Mouse (Mus musculus) MEL (cell line): ENCODE measurements around the gene Masp2. TPM values are rescaled to one million over a fixed set of nuclear protein-coding genes. Genes with fewer than 3 reads are reported as not detected.

Experiments
- DNase-seq: peaks from one replicate; pipeline ENCODE4 v3.0.0; 2011; ENCODE audit warnings: low read depth, low spot score
- H3K27ac ChIP-seq: 2 replicates; pipeline ENCODE4 v1.5.1; 2012; ENCODE audit warnings: low read depth, mild to moderate bottlenecking, control low read depth, low read length, moderate library complexity; ENCODE audit not compliant: control insufficient read depth
- H3K27me3 ChIP-seq, 2 experiments: fragments of 150-350 bp in 1 of 2; sonication (generic) in 1 of 2; 2 replicates each; pipeline ENCODE4 v1.6.1; 2012; ENCODE audit warnings: low read length in 2 of 2, mild to moderate bottlenecking in 2 of 2, improper control_type of control experiment in 1 of 2, moderate library complexity in 1 of 2; ENCODE audit not compliant: insufficient read depth in 2 of 2, control insufficient read depth in 1 of 2
- H3K36me3 ChIP-seq, 2 experiments: 2 replicates each; pipeline ENCODE4 v1.6.1; 2012 to 2014; ENCODE audit warnings: low read length in 2 of 2, improper control_type of control experiment in 1 of 2, inconsistent platforms in 1 of 2, mild to moderate bottlenecking in 1 of 2; ENCODE audit not compliant: insufficient read depth in 2 of 2, control insufficient read depth in 1 of 2
- H3K4me1 ChIP-seq, 2 experiments: fragments of 150-350 bp in 1 of 2; sonication (generic) in 1 of 2; 2 replicates each; pipeline ENCODE4 v1.6.1; 2012; ENCODE audit warnings: low read length in 2 of 2, improper control_type of control experiment in 1 of 2, mild to moderate bottlenecking in 1 of 2; ENCODE audit not compliant: insufficient read depth in 2 of 2, control insufficient read depth in 1 of 2
- H3K4me3 ChIP-seq, 2 experiments: fragments of 150-350 bp in 1 of 2; sonication (generic) in 1 of 2; 2 replicates each; pipeline ENCODE4 v1.5.1; 2012; ENCODE audit warnings: low read depth in 2 of 2, low read length in 2 of 2, mild to moderate bottlenecking in 2 of 2, moderate library complexity in 2 of 2, control low read depth in 1 of 2, improper control_type of control experiment in 1 of 2; ENCODE audit not compliant: control insufficient read depth in 1 of 2, insufficient read depth in 1 of 2
- H3K79me2 ChIP-seq: 2 replicates; pipeline ENCODE4 v1.6.1; 2012; ENCODE audit warnings: mild to moderate bottlenecking, low read length, moderate library complexity; ENCODE audit not compliant: control insufficient read depth, poor library complexity, insufficient read depth
- H3K9ac ChIP-seq: 2 replicates; pipeline ENCODE4 v1.6.1; 2012; ENCODE audit warnings: low read depth, mild to moderate bottlenecking, control low read depth, low read length, moderate library complexity; ENCODE audit not compliant: control insufficient read depth, poor library complexity, severe bottlenecking
- H3K9me3 ChIP-seq: fragments of 150-350 bp; sonication (generic); replicated peaks from 2 replicates; pipeline ENCODE4 v1.6.1; 2012; ENCODE audit warnings: mild to moderate bottlenecking, low read length, improper control_type of control experiment, moderate library complexity; ENCODE audit not compliant: insufficient read depth
- BHLHE40 ChIP-seq: IDR thresholded peaks from 2 replicates; pipeline ENCODE4 v1.6.1; 2012; ENCODE audit warnings: low read depth, mild to moderate bottlenecking, inconsistent platforms, low read length, improper control_type of control experiment, borderline replicate concordance
- CHD1 ChIP-seq: IDR thresholded peaks from 2 replicates; pipeline ENCODE4 v1.6.1; 2012; ENCODE audit warnings: low read depth, mild to moderate bottlenecking, inconsistent platforms, low read length, improper control_type of control experiment
- CHD2 ChIP-seq: IDR thresholded peaks from 2 replicates; pipeline ENCODE4 v1.6.1; 2011; ENCODE audit warnings: low read length, improper control_type of control experiment
- CTCF ChIP-seq, 3 experiments: IDR thresholded peaks in 2 of 3; conservative IDR thresholded peaks in 1 of 3; 2 replicates each; pipeline ENCODE4 v1.5.1; 2011 to 2012; ENCODE audit warnings: low read length in 3 of 3, low read depth in 2 of 3, mild to moderate bottlenecking in 2 of 3, improper control_type of control experiment in 1 of 3, inconsistent platforms in 1 of 3, mixed read lengths in 1 of 3, moderate library complexity in 1 of 3; ENCODE audit not compliant: control insufficient read depth in 1 of 3, insufficient read depth in 1 of 3, poor library complexity in 1 of 3, severe bottlenecking in 1 of 3
- E2F4 ChIP-seq: IDR thresholded peaks from 2 replicates; pipeline ENCODE4 v1.6.1; 2011; ENCODE audit warnings: low read depth, low read length, improper control_type of control experiment, borderline replicate concordance
- ELF1 ChIP-seq: IDR thresholded peaks from 2 replicates; pipeline ENCODE4 v1.6.1; 2014; ENCODE audit warnings: low read depth, mild to moderate bottlenecking, inconsistent platforms, low read length, improper control_type of control experiment, moderate library complexity
- ETS1 ChIP-seq: IDR thresholded peaks from 2 replicates; pipeline ENCODE4 v1.6.1; 2012; ENCODE audit warnings: low read depth, mild to moderate bottlenecking, inconsistent platforms, low read length, improper control_type of control experiment, moderate library complexity
- GABPA ChIP-seq: IDR thresholded peaks from 2 replicates; pipeline ENCODE4 v1.6.1; 2012; ENCODE audit warnings: low read depth, mild to moderate bottlenecking, inconsistent platforms, low read length, improper control_type of control experiment, moderate library complexity
- HCFC1 ChIP-seq: IDR thresholded peaks from 2 replicates; pipeline ENCODE4 v1.6.1; 2012; ENCODE audit warnings: low read depth, mild to moderate bottlenecking, inconsistent platforms, low read length, improper control_type of control experiment, moderate library complexity
- JUND ChIP-seq: IDR thresholded peaks from 2 replicates; pipeline ENCODE4 v1.6.1; 2011; ENCODE audit warnings: low read depth, mild to moderate bottlenecking, improper control_type of control experiment, low read length
- KAT2A ChIP-seq: conservative IDR thresholded peaks from 2 replicates; pipeline ENCODE4 v1.6.1; 2012; ENCODE audit warnings: low read depth, low read length, improper control_type of control experiment, inconsistent platforms
- MAX ChIP-seq: IDR thresholded peaks from 2 replicates; pipeline ENCODE4 v1.6.1; 2011; ENCODE audit warnings: low read length, improper control_type of control experiment
- MEF2A ChIP-seq: IDR thresholded peaks from 2 replicates; pipeline ENCODE4 v1.6.1; 2014; ENCODE audit warnings: low read depth, mild to moderate bottlenecking, inconsistent platforms, low read length, improper control_type of control experiment; ENCODE audit not compliant: poor library complexity, insufficient replicate concordance, severe bottlenecking; ENCODE audit errors: extremely low read depth
- NELFE ChIP-seq: IDR thresholded peaks from 2 replicates; pipeline ENCODE4 v1.6.1; 2011; ENCODE audit warnings: low read depth, low read length, improper control_type of control experiment
- NRF1 ChIP-seq: IDR thresholded peaks from 2 replicates; pipeline ENCODE4 v1.6.1; 2014; ENCODE audit warnings: low read depth, mild to moderate bottlenecking, inconsistent platforms, low read length, improper control_type of control experiment, moderate library complexity; ENCODE audit not compliant: poor library complexity, insufficient read depth, severe bottlenecking
- POLR2AphosphoS5 ChIP-seq: IDR thresholded peaks from 2 replicates; pipeline ENCODE4 v1.6.1; 2012; ENCODE audit warnings: low read depth, borderline replicate concordance, mild to moderate bottlenecking, inconsistent platforms, low read length, moderate library complexity, mixed read lengths
- RCOR1 ChIP-seq: IDR thresholded peaks from 2 replicates; pipeline ENCODE4 v1.6.1; 2012; ENCODE audit warnings: low read depth, mild to moderate bottlenecking, inconsistent platforms, low read length, improper control_type of control experiment
- SIN3A ChIP-seq: IDR thresholded peaks from 2 replicates; pipeline ENCODE4 v1.6.1; 2012; ENCODE audit warnings: low read length, improper control_type of control experiment, inconsistent platforms
- SMC3 ChIP-seq: IDR thresholded peaks from 2 replicates; pipeline ENCODE4 v1.6.1; 2011; ENCODE audit warnings: low read depth, low read length, improper control_type of control experiment
- TBP ChIP-seq: IDR thresholded peaks from 2 replicates; pipeline ENCODE4 v1.8.0; 2011; ENCODE audit warnings: low read depth, low read length, improper control_type of control experiment
- TCF12 ChIP-seq: IDR thresholded peaks from 2 replicates; pipeline ENCODE4 v1.6.1; 2014; ENCODE audit warnings: low read depth, mild to moderate bottlenecking, inconsistent platforms, low read length, improper control_type of control experiment, moderate library complexity
- UBTF ChIP-seq: IDR thresholded peaks from 2 replicates; pipeline ENCODE4 v1.6.1; 2012; ENCODE audit warnings: low read depth, mild to moderate bottlenecking, inconsistent platforms, low read length, improper control_type of control experiment, moderate library complexity, borderline replicate concordance; ENCODE audit not compliant: insufficient read depth
- USF2 ChIP-seq, 2 experiments: IDR thresholded peaks; 2 replicates each; pipeline ENCODE4 v1.6.1; 2011 to 2012; ENCODE audit warnings: improper control_type of control experiment in 2 of 2, low read length in 2 of 2, borderline replicate concordance in 1 of 2, inconsistent platforms in 1 of 2, low read depth in 1 of 2, mild to moderate bottlenecking in 1 of 2; ENCODE audit not compliant: insufficient read depth in 1 of 2
- ZC3H11A ChIP-seq: IDR thresholded peaks from 2 replicates; pipeline ENCODE4 v1.6.1; 2012; ENCODE audit warnings: low read depth, mild to moderate bottlenecking, inconsistent platforms, low read length, improper control_type of control experiment
- ZMIZ1 ChIP-seq: IDR thresholded peaks from 2 replicates; pipeline ENCODE4 v1.6.1; 2012; ENCODE audit warnings: low read depth, mild to moderate bottlenecking, inconsistent platforms, low read length, improper control_type of control experiment, moderate library complexity
- polyA plus RNA-seq, 2 experiments: library from polyadenylated mRNA; stranded (reverse) in 1 of 2; unstranded in 1 of 2; fragments of >175 nt in 1 of 2; fragments of >200 nt in 1 of 2; gene quantifications; 2 replicates each; pipeline versions ENCODE4 v1.2.1 to v1.2.4; 2012; ENCODE audit warnings: low replicate concordance in 2 of 2, low read depth in 1 of 2; ENCODE audit not compliant: insufficient read length in 2 of 2, insufficient read depth in 1 of 2, missing spikeins in 1 of 2
- total RNA-seq: library from RNA; depleted of rRNA; stranded (reverse); fragments of 300-350 nt; gene quantifications from 2 replicates; pipeline ENCODE4 v1.2.3, GENCODE M21; 2012

The Masp2 gene
- total and polyA plus RNA-seq, 3 experiments: 0.38 to 1.4 TPM; not detected in 1

- TF ChIP-seq E2F4 (no peak), KAT2A (no peak), BHLHE40 (no peak), ELF1 (no peak), JUND (no peak), UBTF (no peak)
Measured at GRCm38 (mm10) chr4:148591637-148592380, 10.5 kb upstream of the Masp2 start (continued).

GRCm38 (mm10) chr4:148593996-148594395 is 8.4 kb upstream of the Masp2 start:
- peaks cover 8 to 23% of the 10 kb centered on the region in 2 experiments for H3K36me3 ChIP-seq
- no peak overlapping the region for H3K9ac ChIP-seq
- H3K4me1 ChIP-seq: peaks cover 0 to 22% of the 10 kb centered on the region in 2 experiments; a peak in 2 of 4 replicates
- no peak for TF ChIP-seq ELF1
- no peak for TF ChIP-seq ZC3H11A
- TF ChIP-seq TBP: no peak
- TF ChIP-seq JUND: no peak
- no peak for TF ChIP-seq MEF2A
- no peak for TF ChIP-seq TCF12
- TF ChIP-seq RCOR1: no peak
- TF ChIP-seq MAX: no peak
- TF ChIP-seq POLR2AphosphoS5: no peak
- TF ChIP-seq, all 39 proteins: peak for 0
- Histone ChIP-seq H3K4me3 (no peak overlapping the region), H3K9me3 (no peaks in the 10 kb centered on the region), H3K27me3 (no peaks in the 10 kb centered on the region), H3K27ac (no peak overlapping the region), H3K79me2 (peaks cover 28% of the 10 kb centered on the region)
- no peak for DNase-seq

- Histone ChIP-seq H3K4me1 (peaks cover 0 to 18% of the 10 kb centered on the region in 2 experiments; a peak in 2 of 4 replicates), H3K27ac (no peak overlapping the region)
- no peak for TF ChIP-seq MAX
- TF ChIP-seq ELF1: no peak
- TF ChIP-seq GABPA: no peak
- no peak for TF ChIP-seq CHD1
- TF ChIP-seq UBTF: no peak
- no peak for TF ChIP-seq USF2 (IDR thresholded peaks at IDR 0.05; ENCODE audit: borderline replicate concordance in 1 of 2, insufficient read depth in 1 of 2, low read depth in 1 of 2, low read length in 2 of 2)
- no peak for TF ChIP-seq ZC3H11A
- TF ChIP-seq SIN3A: no peak
- no peak for TF ChIP-seq HCFC1
- no peak for TF ChIP-seq JUND
- TF ChIP-seq CTCF (IDR thresholded peaks at IDR 0.05 in 2 of 3, conservative IDR thresholded peaks at IDR 0.05 in 1 of 3; ENCODE audit: control insufficient read depth in 1 of 3, insufficient read depth in 1 of 3, low read depth in 2 of 3, low read length in 3 of 3, poor library complexity in 1 of 3, severe bottlenecking in 1 of 3): no peak
- no peak for TF ChIP-seq NRF1
- no peak for TF ChIP-seq CHD2
- no peak for TF ChIP-seq RCOR1
- TF ChIP-seq NELFE: no peak
- no peak for TF ChIP-seq BHLHE40
- no peak for TF ChIP-seq ZMIZ1
- no peak for TF ChIP-seq SMC3
- TF ChIP-seq ETS1: no peak
- TF ChIP-seq, all 39 proteins: peak for 0
Measured at GRCm38 (mm10) chr4:148595916-148596315, 6.4 kb upstream of the Masp2 start.

More at GRCm38 (mm10) chr4:148595916-148596315, 6.4 kb upstream of the Masp2 start:
- peaks cover 7 to 23% of the 10 kb centered on the region in 2 experiments for H3K36me3 ChIP-seq
- H3K27me3 ChIP-seq: no peaks in the 10 kb centered on the region
- no peak overlapping the region for H3K9ac ChIP-seq
- H3K4me3 ChIP-seq: no peak overlapping the region
- DNase-seq: no peak
- no peaks in the 10 kb centered on the region for H3K9me3 ChIP-seq
- H3K79me2 ChIP-seq: peaks cover 28% of the 10 kb centered on the region
